Mouse (Mus musculus) ovary, postnatal 10 days (tissue): ENCODE results near the gene Glt28d2.

Experiments used
- DNase-seq: peaks from one replicate; pipeline ENCODE4 v3.0.0; 2022; ENCODE audit warnings: low spot score

Glt28d2 gene

GRCm38 (mm10) chr3:85878911-85879310 lies 8.4 kb downstream of the Glt28d2 start:
- DNase-seq, result no peak

- no peak for DNase-seq
Measured at GRCm38 (mm10) chr3:85863996-85864395, 23.3 kb downstream of the Glt28d2 start.

GRCm38 (mm10) chr3:85862886-85863285 lies 24.4 kb downstream of the Glt28d2 start:
- no peak for DNase-seq

GRCm38 (mm10) chr3:85860996-85861395 lies 26.3 kb downstream of the Glt28d2 start:
- no peak for DNase-seq

- no peak for DNase-seq
Measured at GRCm38 (mm10) chr3:85859311-85859710, 28.0 kb downstream of the Glt28d2 start.

GRCm38 (mm10) chr3:85858140-85859135 lies 28.9 kb downstream of the Glt28d2 start:
- DNase-seq, result no peak

GRCm38 (mm10) chr3:85857083-85857482 lies 30.2 kb downstream of the Glt28d2 start:
- no peak for DNase-seq

- no peak for DNase-seq
Measured at GRCm38 (mm10) chr3:85855947-85856346, 31.4 kb downstream of the Glt28d2 start.

GRCm38 (mm10) chr3:85855043-85855442 lies 32.3 kb downstream of the Glt28d2 start:
- no peak for DNase-seq

GRCm38 (mm10) chr3:85854143-85854542 lies 33.2 kb downstream of the Glt28d2 start:
- no peak for DNase-seq

- DNase-seq, result no peak
Measured at GRCm38 (mm10) chr3:85853715-85854114, 33.6 kb downstream of the Glt28d2 start.

GRCm38 (mm10) chr3:85850079-85850478 lies 37.2 kb downstream of the Glt28d2 start:
- DNase-seq, result no peak

GRCm38 (mm10) chr3:85846316-85846715 lies 41.0 kb downstream of the Glt28d2 start:
- DNase-seq, result no peak

GRCm38 (mm10) chr3:85845341-85845740 lies 42.0 kb downstream of the Glt28d2 start:
- no peak for DNase-seq

- no peak for DNase-seq
Measured at GRCm38 (mm10) chr3:85842881-85843218, 44.5 kb downstream of the Glt28d2 start.

GRCm38 (mm10) chr3:85842177-85842880 lies 45.0 kb downstream of the Glt28d2 start:
- DNase-seq, result no peak

- DNase-seq, result no peak
Measured at GRCm38 (mm10) chr3:85841454-85842176, 45.7 kb downstream of the Glt28d2 start.

- no peak for DNase-seq
Measured at GRCm38 (mm10) chr3:85833627-85834026, 53.7 kb downstream of the Glt28d2 start.

- DNase-seq, result no peak
Measured at GRCm38 (mm10) chr3:85832490-85833155, 54.7 kb downstream of the Glt28d2 start.

- DNase-seq, result no peak
Measured at GRCm38 (mm10) chr3:85831785-85832184, 55.5 kb downstream of the Glt28d2 start.

GRCm38 (mm10) chr3:85829047-85829446 lies 58.3 kb downstream of the Glt28d2 start:
- no peak for DNase-seq

GRCm38 (mm10) chr3:85827815-85828214 lies 59.5 kb downstream of the Glt28d2 start:
- no peak for DNase-seq
